Mouse (Mus musculus) midbrain, embryonic 13.5 days (tissue): ENCODE data around the gene Smpd3. TPM values are rescaled to one million over a fixed set of nuclear protein-coding genes. Genes with fewer than 3 reads are reported as not detected.

Experiments
- ATAC-seq: fragments of 200-750 bp; cut with Nextera tagmentation; 2 replicates; pipeline ENCODE4 v1.8.0; 2017; ENCODE audit warnings: mild to moderate bottlenecking, moderate TSS enrichment, moderate library complexity
- H3K27ac ChIP-seq: fragments of 300-500 bp; sonication (generic); 2 replicates; pipeline ENCODE4 v1.5.1; 2015; ENCODE audit warnings: inconsistent platforms, mild to moderate bottlenecking, moderate library complexity
- H3K27me3 ChIP-seq: fragments of 300-500 bp; sonication (generic); 2 replicates; pipeline ENCODE4 v1.6.1; 2015; ENCODE audit warnings: mild to moderate bottlenecking, inconsistent platforms
- H3K36me3 ChIP-seq: fragments of 300-500 bp; sonication (generic); 2 replicates; pipeline ENCODE4 v1.6.1; 2015; ENCODE audit warnings: mild to moderate bottlenecking, inconsistent platforms
- H3K4me1 ChIP-seq: fragments of 300-500 bp; sonication (generic); replicated peaks from 2 replicates; pipeline ENCODE4 v1.6.1; 2015; ENCODE audit warnings: inconsistent platforms
- H3K4me2 ChIP-seq: fragments of 300-500 bp; sonication (generic); replicated peaks from 2 replicates; pipeline ENCODE4 v1.6.1; 2015; ENCODE audit warnings: moderate library complexity, mild to moderate bottlenecking, inconsistent platforms
- H3K4me3 ChIP-seq: fragments of 300-500 bp; sonication (generic); replicated peaks from 2 replicates; pipeline ENCODE4 v1.5.1; 2015; ENCODE audit warnings: mild to moderate bottlenecking, inconsistent platforms
- H3K9ac ChIP-seq: fragments of 300-500 bp; sonication (generic); replicated peaks from 2 replicates; pipeline ENCODE4 v1.6.1; 2015; ENCODE audit warnings: mild to moderate bottlenecking, inconsistent platforms
- H3K9me3 ChIP-seq: fragments of 300-500 bp; sonication (generic); 2 replicates; pipeline ENCODE4 v1.6.1; 2016; ENCODE audit warnings: mild to moderate bottlenecking, inconsistent platforms
- WGBS: fragments of 180-500 bp; shearing (Covaris S2); methylation state at CpG from one replicate; pipeline ENCODE4 v1.1.7; 2015; 5-methylcytosine and 5-hydroxymethylcytosine counted together
- polyA plus RNA-seq: library from polyadenylated mRNA; unstranded; fragments of >200 nt; fragmentation: Nextera tagmentation; extraction: Ambion mirVana; gene quantifications from 2 replicates; pipeline ENCODE4 v1.2.1, GENCODE M21; 2015

The Smpd3 gene
- polyA plus RNA-seq = 44.4 and 45.3 TPM in 2 replicates

- under 1% methylated on average over 45 of the region's 45 CpGs for WGBS
- Histone ChIP-seq H3K36me3 (no peaks in the 10 kb centered on the region), H3K9ac (peak within 1 kb of the TSS; percentile 87), H3K4me3 (peak within 1 kb of the TSS; percentile 77), H3K27ac (peak within 1 kb of the TSS; percentile 92), H3K4me1 (peaks cover 40% of the 10 kb centered on the region), H3K4me2 (peak within 1 kb of the TSS; percentile 76), H3K27me3 (no peaks in the 10 kb centered on the region), H3K9me3 (no peaks in the 10 kb centered on the region)
- ATAC-seq = peak; percentile 99
These were observed at the start of gene Smpd3 for GRCm38 (mm10) chr8:106337852-106338521. Gene Smpd3 (minus strand): TSS chr8:106337988.

- Histone ChIP-seq H3K9me3 (no peaks in the 10 kb centered on the region), H3K4me3 (no peak overlapping the region), H3K27ac (no peak overlapping the region), H3K36me3 (no peaks in the 10 kb centered on the region), H3K27me3 (no peaks in the 10 kb centered on the region), H3K9ac (no peak overlapping the region), H3K4me2 (no peak overlapping the region), H3K4me1 (peaks cover 5% of the 10 kb centered on the region; the same call in 1 of the 2 replicates)
- no peak for ATAC-seq
- 89% methylated on average over 6 of the region's 6 CpGs for WGBS
These were observed 43.2 kb upstream of the Smpd3 start for GRCm38 (mm10) chr8:106381026-106381425.

GRCm38 (mm10) chr8:106379357-106379756, 41.6 kb upstream of the Smpd3 start:
- 96% methylated on average over 5 of the region's 5 CpGs for WGBS
- Histone ChIP-seq H3K4me3 (no peak overlapping the region), H3K27ac (no peak overlapping the region), H3K9ac (no peak overlapping the region), H3K9me3 (no peaks in the 10 kb centered on the region), H3K4me1 (peaks cover 5% of the 10 kb centered on the region; the same call in 1 of the 2 replicates), H3K36me3 (no peaks in the 10 kb centered on the region), H3K4me2 (no peak overlapping the region), H3K27me3 (no peaks in the 10 kb centered on the region)
- ATAC-seq = no peak

- no peaks in the 10 kb centered on the region for H3K27me3 ChIP-seq
- H3K4me3 ChIP-seq = no peak overlapping the region
- H3K36me3 ChIP-seq = no peaks in the 10 kb centered on the region
- no peak overlapping the region for H3K9ac ChIP-seq
- no peak overlapping the region for H3K27ac ChIP-seq
- no peaks in the 10 kb centered on the region for H3K9me3 ChIP-seq
- peaks cover 5% of the 10 kb centered on the region; the same call in 1 of the 2 replicates for H3K4me1 ChIP-seq
- WGBS = 77% methylated on average over 7 of the region's 7 CpGs
- no peak for ATAC-seq
- H3K4me2 ChIP-seq = no peak overlapping the region
These were observed 40.8 kb upstream of the Smpd3 start for GRCm38 (mm10) chr8:106378501-106379048.

GRCm38 (mm10) chr8:106376862-106377261, 39.1 kb upstream of the Smpd3 start:
- Histone ChIP-seq H3K9ac (no peak overlapping the region), H3K4me2 (no peak overlapping the region), H3K4me3 (no peak overlapping the region), H3K27ac (no peak overlapping the region), H3K4me1 (peaks cover 5% of the 10 kb centered on the region; the same call in 1 of the 2 replicates), H3K9me3 (no peaks in the 10 kb centered on the region), H3K36me3 (no peaks in the 10 kb centered on the region), H3K27me3 (no peaks in the 10 kb centered on the region)
- WGBS = 29% methylated on average over 9 of the region's 9 CpGs
- 0 out of 2 replicates have a peak, but pooled peaks have one; percentile 45 for ATAC-seq

- H3K4me1 ChIP-seq = peaks cover 5% of the 10 kb centered on the region; the same call in 1 of the 2 replicates
- H3K4me3 ChIP-seq = no peak overlapping the region
- ATAC-seq = no peak
- H3K36me3 ChIP-seq = no peaks in the 10 kb centered on the region
- H3K4me2 ChIP-seq = no peak overlapping the region
- no peaks in the 10 kb centered on the region for H3K27me3 ChIP-seq
- WGBS = 78% methylated on average over 7 of the region's 7 CpGs
- H3K27ac ChIP-seq = no peak overlapping the region
- H3K9me3 ChIP-seq = no peaks in the 10 kb centered on the region
- H3K9ac ChIP-seq = no peak overlapping the region
These were observed 38.2 kb upstream of the Smpd3 start for GRCm38 (mm10) chr8:106375957-106376356.

- no peak overlapping the region for H3K27ac ChIP-seq
- WGBS = 88% methylated on average over 7 of the region's 7 CpGs
- H3K9ac ChIP-seq = no peak overlapping the region
These were observed 31.3 kb upstream of the Smpd3 start for GRCm38 (mm10) chr8:106369069-106369468.

GRCm38 (mm10) chr8:106368501-106368900, 30.7 kb upstream of the Smpd3 start:
- Histone ChIP-seq H3K9ac (no peak overlapping the region), H3K36me3 (no peaks in the 10 kb centered on the region), H3K4me1 (no peaks in the 10 kb centered on the region), H3K27me3 (no peaks in the 10 kb centered on the region), H3K4me3 (no peak overlapping the region), H3K4me2 (no peak overlapping the region), H3K27ac (no peak overlapping the region), H3K9me3 (no peaks in the 10 kb centered on the region)
- WGBS = 66% methylated on average over 3 of the region's 3 CpGs
- ATAC-seq = no peak

More at GRCm38 (mm10) chr8:106369069-106369468, 31.3 kb upstream of the Smpd3 start:
- H3K27me3 ChIP-seq = no peaks in the 10 kb centered on the region
- no peaks in the 10 kb centered on the region for H3K4me1 ChIP-seq
- no peak overlapping the region for H3K4me2 ChIP-seq
- no peak overlapping the region for H3K4me3 ChIP-seq
- H3K9me3 ChIP-seq = no peaks in the 10 kb centered on the region
- no peaks in the 10 kb centered on the region for H3K36me3 ChIP-seq
- ATAC-seq = no peak

- Histone ChIP-seq H3K27ac (no peak overlapping the region), H3K4me2 (no peak overlapping the region), H3K4me3 (no peak overlapping the region), H3K9ac (no peak overlapping the region), H3K27me3 (no peaks in the 10 kb centered on the region), H3K4me1 (no peaks in the 10 kb centered on the region), H3K9me3 (no peaks in the 10 kb centered on the region), H3K36me3 (no peaks in the 10 kb centered on the region)
- 91% methylated on average over 5 of the region's 5 CpGs for WGBS
- no peak for ATAC-seq
These were observed 27.0 kb upstream of the Smpd3 start for GRCm38 (mm10) chr8:106364837-106365236.

- Histone ChIP-seq H3K36me3 (no peaks in the 10 kb centered on the region), H3K9me3 (no peaks in the 10 kb centered on the region), H3K4me3 (no peak overlapping the region), H3K27me3 (no peaks in the 10 kb centered on the region), H3K4me1 (no peaks in the 10 kb centered on the region), H3K9ac (no peak overlapping the region), H3K27ac (no peak overlapping the region), H3K4me2 (no peak overlapping the region)
- no peak for ATAC-seq
- 66% methylated on average over 8 of the region's 8 CpGs for WGBS
These were observed 26.5 kb upstream of the Smpd3 start for GRCm38 (mm10) chr8:106364278-106364677.

GRCm38 (mm10) chr8:106363321-106363720, 25.5 kb upstream of the Smpd3 start:
- Histone ChIP-seq H3K27ac (no peak overlapping the region), H3K4me2 (no peak overlapping the region), H3K27me3 (no peaks in the 10 kb centered on the region), H3K9me3 (no peaks in the 10 kb centered on the region), H3K4me3 (no peak overlapping the region), H3K36me3 (no peaks in the 10 kb centered on the region), H3K4me1 (no peaks in the 10 kb centered on the region), H3K9ac (no peak overlapping the region)
- WGBS = 91% methylated on average over 8 of the region's 8 CpGs
- ATAC-seq = no peak

GRCm38 (mm10) chr8:106359650-106360338, 22.0 kb upstream of the Smpd3 start:
- Histone ChIP-seq H3K36me3 (no peaks in the 10 kb centered on the region), H3K4me1 (no peaks in the 10 kb centered on the region), H3K4me3 (no peak overlapping the region), H3K4me2 (no peak overlapping the region), H3K9ac (no peak overlapping the region), H3K27ac (no peak overlapping the region), H3K9me3 (no peaks in the 10 kb centered on the region), H3K27me3 (no peaks in the 10 kb centered on the region)
- no peak for ATAC-seq
- 74% methylated on average over 4 of the region's 4 CpGs for WGBS
